Mouse (Mus musculus) right cerebral cortex, postnatal 36 days (tissue): Measurements from ENCODE around the gene Ctnnbl1.

Source experiments
- DNase-seq, 2 experiments: peaks; one replicate each; pipeline ENCODE4 v3.0.0; 2022; ENCODE audit warnings: low spot score in 2 of 2, mixed read lengths in 1 of 2

Gene Ctnnbl1

GRCm38 (mm10) chr2:157870247-157870646, 133.0 kb downstream of the Ctnnbl1 start:
- DNase-seq, result no peak

GRCm38 (mm10) chr2:157873223-157873622, 136.0 kb downstream of the Ctnnbl1 start:
- DNase-seq, result peak; percentile 34 to 59

- no peak for DNase-seq
Observed at GRCm38 (mm10) chr2:157873691-157874090, 136.5 kb downstream of the Ctnnbl1 start.

- peak in 1 of 2 experiments; percentile 36 for DNase-seq
Observed at GRCm38 (mm10) chr2:157875111-157875510, 137.9 kb downstream of the Ctnnbl1 start.

DNA sequence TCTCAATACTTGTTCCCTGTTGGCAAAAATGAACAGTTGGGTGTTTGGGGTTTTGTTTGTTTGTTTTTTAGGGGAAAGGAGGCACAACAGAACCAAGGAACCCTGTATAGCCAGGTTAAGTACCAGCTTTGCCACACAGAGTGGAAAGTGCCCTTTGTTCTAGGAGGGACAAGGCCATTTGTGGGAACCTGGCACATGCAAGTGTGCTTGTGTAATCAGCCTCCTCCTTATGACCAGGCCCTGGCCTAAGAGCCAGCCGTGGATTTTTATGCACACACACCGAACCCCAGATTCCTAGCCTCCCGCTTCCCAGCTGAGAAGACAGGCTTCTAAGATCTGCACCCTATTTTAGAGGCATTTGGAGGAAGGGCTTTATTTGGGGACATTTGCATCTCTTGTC, 140.2 kb downstream of the Ctnnbl1 start:
- no peak for DNase-seq

GRCm38 (mm10) chr2:157877967-157878366, 140.8 kb downstream of the Ctnnbl1 start:
- DNase-seq, result peak; percentile 44 to 66

DNA sequence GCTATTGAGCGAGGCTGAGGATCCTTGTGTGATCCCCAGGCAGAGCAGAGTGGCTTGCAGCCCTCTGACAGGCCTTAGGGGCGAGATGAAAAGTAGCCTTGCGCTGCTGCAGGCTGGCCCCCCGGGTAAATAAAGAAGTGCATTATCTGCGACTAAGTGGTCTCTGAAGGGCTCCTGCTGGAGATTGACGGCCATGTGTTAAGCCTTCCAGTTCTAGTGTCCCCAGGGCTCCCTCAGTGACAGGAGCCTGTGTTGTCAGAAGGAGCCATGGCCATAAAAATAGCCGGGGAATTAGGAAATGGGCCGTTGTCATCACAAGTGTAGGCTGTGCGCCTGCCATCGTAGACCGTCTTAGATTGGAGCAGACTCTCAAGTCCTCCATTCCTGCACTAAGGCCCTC, 144.7 kb downstream of the Ctnnbl1 start:
- DNase-seq, result no peak

GRCm38 (mm10) chr2:157887275-157888025, 150.2 kb downstream of the Ctnnbl1 start:
- DNase-seq, result no peak

DNA sequence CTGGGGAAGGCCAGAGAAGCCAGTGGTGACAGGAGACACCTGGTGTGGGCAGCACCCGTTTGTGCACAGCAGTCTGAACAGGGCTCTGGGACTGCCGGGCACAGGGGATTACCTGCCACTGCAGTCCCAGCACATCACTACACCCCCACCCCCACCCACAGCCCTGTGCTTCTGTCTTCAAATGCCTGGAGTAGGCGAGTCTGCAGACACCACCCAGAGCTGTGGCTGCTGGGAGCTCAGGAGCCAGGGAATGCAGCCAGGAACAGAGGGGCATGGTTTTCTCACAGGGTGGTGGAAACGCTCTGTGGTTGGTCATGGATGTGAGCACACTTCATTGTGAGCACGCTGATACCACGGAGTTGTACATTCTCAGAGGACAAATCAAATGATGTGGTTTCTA, 154.0 kb downstream of the Ctnnbl1 start:
- no peak for DNase-seq

DNA sequence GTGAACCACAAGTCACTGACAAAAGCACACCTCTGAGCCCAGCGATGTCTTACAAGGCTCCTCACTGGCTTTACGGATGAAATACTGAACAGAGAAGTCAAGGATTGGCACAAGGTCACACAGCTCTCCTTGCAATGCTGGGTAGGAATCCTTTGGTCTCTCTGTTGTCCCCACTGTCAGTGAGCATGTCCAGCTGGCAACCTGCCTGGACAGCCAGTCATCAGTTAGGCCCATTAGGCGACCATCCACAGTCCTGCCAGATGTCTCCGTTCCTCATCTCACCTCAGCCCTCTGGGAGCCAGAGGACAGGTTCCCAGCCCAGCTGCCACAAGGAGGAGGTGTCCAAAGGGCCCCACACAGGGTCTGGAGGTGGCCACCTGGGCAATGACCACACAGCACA, 159.9 kb downstream of the Ctnnbl1 start:
- no peak for DNase-seq

GRCm38 (mm10) chr2:157913204-157913636, 176.0 kb downstream of the Ctnnbl1 start:
- no peak for DNase-seq

DNA sequence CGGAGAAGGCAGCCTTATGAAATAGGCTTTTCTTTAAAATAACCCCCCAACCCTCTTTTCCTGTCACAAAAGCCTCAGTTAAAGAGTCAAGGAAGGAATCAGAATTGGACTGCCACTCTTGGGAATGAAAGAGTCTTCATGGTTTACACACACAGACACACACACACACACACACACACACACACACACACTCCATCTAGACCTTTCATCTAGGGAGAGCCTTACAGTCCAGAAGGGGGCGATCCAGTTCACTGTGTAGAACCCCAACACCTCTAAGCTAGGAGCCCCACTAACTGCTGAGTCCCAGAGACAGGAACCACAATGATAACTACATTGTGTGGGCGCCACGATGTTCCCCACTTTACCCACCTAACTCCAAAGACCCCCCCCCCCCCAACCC, 176.5 kb downstream of the Ctnnbl1 start:
- no peak for DNase-seq

DNA sequence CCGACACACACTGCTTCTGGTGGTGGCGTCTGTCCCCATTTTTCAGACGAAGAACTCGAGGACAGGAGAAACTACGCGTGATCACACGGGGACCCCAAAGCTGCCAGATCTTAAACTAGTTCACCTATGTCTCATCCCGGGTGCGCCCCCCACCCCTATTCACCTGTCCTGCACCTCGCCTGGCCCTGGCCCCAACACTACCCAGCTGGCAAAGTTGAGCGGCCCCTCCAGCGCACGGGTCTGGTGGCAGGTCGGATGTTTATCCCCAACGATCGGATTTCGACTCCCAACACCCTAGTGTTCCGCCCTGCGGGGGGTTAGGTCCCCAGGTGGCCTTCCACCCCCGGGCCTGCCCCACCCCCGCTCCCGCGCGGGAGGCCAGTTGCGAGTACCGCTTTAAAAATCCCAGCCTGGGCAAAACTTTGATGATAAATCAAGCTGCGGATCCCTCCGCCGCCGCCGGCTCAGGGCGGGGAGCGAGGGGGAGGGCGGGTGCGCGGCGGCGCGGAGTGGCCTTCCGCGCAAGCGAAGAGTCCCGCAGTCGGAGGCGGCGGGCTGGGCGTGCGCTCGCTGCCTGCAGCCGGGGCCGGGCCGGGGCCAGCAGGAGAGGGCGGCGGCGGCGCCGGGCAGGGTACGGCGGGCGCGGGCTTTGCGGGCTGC, 177.0 kb downstream of the Ctnnbl1 start, which contains the start of gene Vstm2l:
Gene Vstm2l (plus strand): TSS at position 549 of the 660 bp plus-strand sequence.
- peak; percentile 48 to 64 for DNase-seq

DNA sequence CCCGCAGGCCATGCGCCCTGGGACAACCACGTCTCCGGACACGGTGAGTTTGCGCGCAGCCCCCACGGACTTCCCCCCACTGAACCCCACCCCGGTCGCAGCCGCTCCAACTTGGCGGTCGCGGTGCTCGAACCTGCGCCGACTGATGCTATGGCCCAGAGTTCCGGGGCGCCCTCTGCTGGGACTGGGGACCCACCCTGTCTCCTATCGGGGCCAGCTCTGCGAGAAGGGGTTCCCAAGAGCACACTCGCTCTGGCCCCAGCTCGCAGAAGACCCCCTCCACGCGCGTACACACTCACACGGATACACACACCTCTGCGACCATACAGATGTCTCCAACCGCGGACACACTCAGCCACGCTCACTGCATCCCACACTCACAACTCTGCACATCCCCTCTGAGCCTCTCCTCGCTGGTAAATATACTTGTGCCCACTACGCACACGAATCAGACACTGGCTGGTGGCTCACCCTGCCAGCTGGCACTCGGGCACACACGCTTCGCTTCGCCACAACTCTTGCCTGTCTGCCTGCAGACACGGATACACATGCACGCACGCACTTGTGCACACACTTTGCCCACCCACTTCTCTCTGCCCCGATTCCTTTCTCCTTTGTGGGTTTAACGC, 177.8 kb downstream of the Ctnnbl1 start:
- peak in 1 of 2 experiments; percentile 56 for DNase-seq

DNA sequence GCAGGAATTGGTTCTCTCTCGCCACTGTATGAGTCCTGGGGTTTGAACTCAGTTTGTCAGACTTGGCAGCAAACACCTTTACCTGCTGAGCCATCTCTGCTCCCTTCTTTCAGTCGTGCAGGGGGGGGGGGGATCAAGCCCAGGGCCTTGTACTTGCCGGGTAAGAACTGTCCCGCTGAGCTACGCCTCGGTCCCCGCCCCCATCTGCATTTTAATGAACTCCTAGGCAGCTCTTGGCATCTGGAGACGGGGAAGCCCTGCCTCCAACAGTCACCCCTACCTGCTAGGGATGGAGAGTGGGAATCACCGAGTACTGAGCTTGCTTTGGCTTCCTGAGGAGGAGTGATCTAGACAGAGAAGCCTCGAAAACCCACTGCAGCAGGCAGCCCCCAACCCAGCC, 181.3 kb downstream of the Ctnnbl1 start:
- no peak for DNase-seq

DNA sequence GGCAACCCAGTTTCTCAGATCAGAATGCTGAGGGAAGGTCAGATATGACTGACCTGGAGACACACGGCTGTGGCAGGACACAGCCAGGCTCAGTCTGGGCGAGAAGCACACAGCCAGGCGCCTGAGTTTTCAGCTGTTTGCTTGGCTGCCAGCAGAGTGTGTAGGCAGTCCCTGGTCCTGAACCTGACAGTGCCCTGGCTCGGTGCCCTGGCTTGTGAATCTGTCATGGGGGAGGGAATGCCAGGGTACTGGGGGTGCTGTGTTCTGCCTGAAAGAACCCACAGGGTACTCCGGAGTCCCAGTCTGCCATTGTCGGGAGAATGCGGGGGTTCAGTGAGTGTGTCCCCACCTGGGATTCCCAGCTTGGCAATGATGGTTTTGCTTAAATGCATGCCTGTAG, 184.3 kb downstream of the Ctnnbl1 start:
- DNase-seq, result no peak

DNA sequence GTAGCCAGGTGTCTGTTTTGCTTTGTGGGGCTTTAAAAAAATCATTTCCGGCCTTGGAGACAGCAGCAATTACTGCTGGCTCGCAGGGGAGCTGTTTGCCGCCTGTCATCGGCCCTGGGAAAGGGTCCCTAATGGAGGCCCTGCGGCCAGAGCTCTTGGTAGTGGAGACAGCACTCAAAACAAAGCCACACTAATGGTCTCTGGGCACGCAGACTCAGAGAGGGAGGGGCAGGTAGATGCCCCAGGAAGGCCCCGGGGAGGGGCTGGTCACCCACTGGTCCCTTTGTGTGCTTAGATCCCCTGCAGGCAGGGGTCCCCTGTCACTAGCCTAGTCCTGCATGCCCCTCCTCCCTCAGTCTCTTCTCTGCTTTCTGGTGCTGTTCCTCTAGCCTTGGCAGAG, 186.2 kb downstream of the Ctnnbl1 start:
- no peak for DNase-seq

DNA sequence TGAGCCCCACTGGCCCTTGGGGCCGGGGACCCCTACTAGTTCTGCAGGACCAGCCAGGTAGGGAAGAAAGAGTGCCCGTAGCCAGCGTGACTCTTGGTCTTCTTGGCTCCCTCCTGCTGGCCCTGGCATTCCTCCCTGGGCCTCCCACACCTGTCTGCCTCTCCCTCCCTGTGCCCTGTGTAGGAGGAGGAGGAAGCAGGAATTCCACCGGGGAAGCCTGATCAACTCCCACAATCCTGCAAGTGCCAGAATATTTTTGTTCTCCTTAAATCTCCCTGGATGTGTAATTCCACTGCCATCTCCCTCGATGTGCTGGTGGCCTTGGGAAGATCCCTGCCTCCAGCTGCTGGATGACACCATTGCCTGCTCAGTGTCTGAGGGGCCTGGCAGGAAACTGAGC, 187.3 kb downstream of the Ctnnbl1 start:
- no peak for DNase-seq

GRCm38 (mm10) chr2:157926502-157926901, 189.3 kb downstream of the Ctnnbl1 start:
- DNase-seq, result no peak

DNA sequence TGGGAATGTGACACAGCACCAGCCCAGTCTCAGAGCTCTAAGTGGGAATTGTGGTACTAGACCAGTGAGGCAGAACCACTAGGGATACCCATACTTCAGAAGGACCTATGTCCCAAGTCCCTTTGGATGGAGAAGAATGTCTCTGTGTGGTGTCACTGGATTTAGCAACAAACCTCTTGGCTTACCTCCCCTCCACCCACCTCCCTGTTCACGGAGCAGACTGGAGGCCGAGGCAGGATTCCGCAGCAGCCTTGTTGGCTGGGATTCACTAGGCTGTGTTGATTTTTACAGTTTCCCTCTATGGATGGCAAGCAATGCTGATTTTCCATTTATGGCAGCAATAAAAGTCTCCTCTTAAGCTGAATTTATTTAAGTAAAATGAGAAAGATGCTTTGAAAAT, 189.7 kb downstream of the Ctnnbl1 start:
- no peak for DNase-seq

GRCm38 (mm10) chr2:157927397-157927796, 190.2 kb downstream of the Ctnnbl1 start:
- no peak for DNase-seq

DNA sequence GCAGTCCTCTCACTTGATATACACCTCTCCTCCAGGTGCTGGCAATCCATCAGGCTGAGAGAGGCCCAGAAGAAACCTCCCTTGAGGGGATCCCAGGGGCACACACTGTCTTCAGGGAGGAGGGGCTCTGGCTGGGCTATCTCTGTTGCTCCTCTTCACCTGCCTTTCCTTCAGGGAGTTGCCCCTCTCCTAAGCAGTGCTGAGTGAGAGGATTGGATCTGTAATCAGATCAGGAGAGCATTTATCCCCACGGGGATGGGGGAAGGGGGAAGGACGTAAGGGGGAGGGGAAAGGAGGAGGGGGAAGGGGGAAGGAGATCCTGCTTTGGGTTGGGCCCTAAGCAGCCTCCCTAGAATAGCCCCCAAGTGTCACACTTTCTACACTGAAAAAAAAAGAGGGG, 190.6 kb downstream of the Ctnnbl1 start:
- no peak for DNase-seq

DNA sequence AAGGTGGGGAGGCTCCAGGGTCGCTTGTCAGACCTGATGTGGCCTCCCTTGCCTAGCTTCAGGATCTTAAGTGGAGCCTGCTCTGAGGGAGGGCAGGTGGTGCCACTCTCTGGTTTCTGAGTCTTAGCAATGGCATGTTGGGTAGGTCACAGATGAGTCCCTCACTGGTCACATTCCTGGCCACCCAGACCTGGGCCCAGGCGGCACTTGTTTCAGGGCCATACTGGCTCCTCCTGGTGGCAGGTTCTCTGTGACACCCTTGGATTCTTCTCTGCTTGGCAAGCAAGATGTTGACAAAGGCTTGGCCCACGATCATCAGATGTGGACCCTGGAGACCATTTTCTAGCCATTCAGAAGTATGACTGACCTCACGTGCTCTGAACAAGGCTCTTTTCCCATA, 195.5 kb downstream of the Ctnnbl1 start:
- no peak for DNase-seq
